Mouse (Mus musculus) limb, embryonic 11.5 days (tissue): ENCODE measurements around the gene Emp1. TPM values are rescaled to one million over a fixed set of nuclear protein-coding genes. Genes with fewer than 3 reads are reported as not detected.

Source experiments
- ATAC-seq: fragments of 200-750 bp; cut with Nextera tagmentation; 2 replicates; pipeline ENCODE4 v1.8.0; 2017; ENCODE audit warnings: low read depth; ENCODE audit not compliant: insufficient number of reproducible peaks, low FRiP score, low TSS enrichment
- DNase-seq: peaks from one replicate; pipeline ENCODE4 v3.0.0-alpha.2; 2015; ENCODE audit warnings: low spot score
- H3K27ac ChIP-seq: fragments of 300-500 bp; sonication (generic); replicated peaks from 2 replicates; pipeline ENCODE4 v1.5.1; 2014; ENCODE audit warnings: low read depth, mild to moderate bottlenecking, low read length
- H3K27me3 ChIP-seq: fragments of 300-500 bp; sonication (generic); 2 replicates; pipeline ENCODE4 v1.6.1; 2014; ENCODE audit warnings: mild to moderate bottlenecking, low read length, mixed read lengths; ENCODE audit not compliant: control insufficient read depth, insufficient read depth
- H3K36me3 ChIP-seq: fragments of 300-500 bp; sonication (generic); 2 replicates; pipeline ENCODE4 v1.6.1; 2014; ENCODE audit warnings: mild to moderate bottlenecking, low read length, moderate library complexity, mixed read lengths; ENCODE audit not compliant: control insufficient read depth, insufficient read depth
- H3K4me1 ChIP-seq: fragments of 300-500 bp; sonication (generic); 2 replicates; pipeline ENCODE4 v1.6.1; 2014; ENCODE audit warnings: low read length, mixed read lengths; ENCODE audit not compliant: control insufficient read depth, insufficient read depth
- H3K4me2 ChIP-seq: fragments of 300-500 bp; sonication (generic); 2 replicates; pipeline ENCODE4 v1.6.1; 2014; ENCODE audit warnings: low read depth, mild to moderate bottlenecking, moderate library complexity; ENCODE audit not compliant: severe bottlenecking
- H3K4me3 ChIP-seq: fragments of 300-500 bp; sonication (generic); 2 replicates; pipeline ENCODE4 v1.5.1; 2014; ENCODE audit warnings: low read depth, low read length
- H3K9ac ChIP-seq: fragments of 300-500 bp; sonication (generic); 2 replicates; pipeline ENCODE4 v1.6.1; 2014; ENCODE audit warnings: mild to moderate bottlenecking, low read length
- H3K9me3 ChIP-seq: fragments of 300-500 bp; sonication (generic); 2 replicates; pipeline ENCODE4 v1.6.1; 2016; ENCODE audit warnings: low read length; ENCODE audit not compliant: control insufficient read depth
- WGBS: fragments of 180-500 bp; shearing (Covaris S2); extraction: QIAGEN DNeasy Blood & Tissue Kit; methylation state at CpG from one replicate; pipeline ENCODE4 v1.1.7; 2014; 5-methylcytosine and 5-hydroxymethylcytosine counted together
- polyA plus RNA-seq: library from polyadenylated mRNA; unstranded; fragments of >200 nt; fragmentation: Nextera tagmentation; extraction: Ambion mirVana; gene quantifications from 2 replicates; pipeline ENCODE4 v1.2.1, GENCODE M21; 2014

The Emp1 gene
- polyA plus RNA-seq, 1 experiment from 2014 or later: 6.8 TPM

GRCm38 (mm10) chr6:135368230-135368629 lies 5.9 kb downstream of the Emp1 start:
- Histone ChIP-seq H3K4me2 (no peak overlapping the region), H3K36me3 (no peaks in the 10 kb centered on the region), H3K4me1 (peaks cover 6% of the 10 kb centered on the region; the same call in 1 of the 2 replicates), H3K9me3 (no peaks in the 10 kb centered on the region), H3K9ac (no peak overlapping the region), H3K27me3 (no peaks in the 10 kb centered on the region), H3K4me3 (no peak overlapping the region), H3K27ac (no peak overlapping the region)
- DNase-seq (no peak), ATAC-seq (no peak)
- WGBS: 60% methylated on average over 6 of the region's 6 CpGs

DNA sequence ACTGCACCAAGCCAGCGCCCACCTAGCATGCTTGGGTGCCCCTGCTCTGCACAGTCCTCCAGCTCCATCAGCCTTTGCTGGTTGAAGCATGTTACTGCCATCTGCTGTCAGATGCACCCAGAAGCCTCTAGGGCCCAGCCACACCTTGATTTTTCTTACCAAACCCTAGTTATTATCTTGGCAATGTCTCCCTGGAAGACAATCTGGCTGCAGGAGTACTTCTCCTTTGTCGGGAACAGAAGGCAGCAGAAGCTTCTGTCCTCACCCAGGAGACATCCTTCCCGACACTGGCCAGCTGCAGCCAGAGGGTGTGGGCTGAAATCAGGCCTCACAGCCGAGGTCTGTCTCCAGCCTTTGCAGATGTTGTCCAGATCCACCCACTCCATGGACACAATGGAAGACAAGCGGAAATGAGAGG lies 7.2 kb downstream of the Emp1 start:
- Histone ChIP-seq H3K4me3 (no peak overlapping the region), H3K36me3 (no peaks in the 10 kb centered on the region), H3K9me3 (no peaks in the 10 kb centered on the region), H3K4me2 (no peak overlapping the region), H3K27me3 (no peaks in the 10 kb centered on the region), H3K27ac (no peak overlapping the region; the same call in 1 of the 2 replicates), H3K4me1 (peaks cover 1% of the 10 kb centered on the region; the same call in 1 of the 2 replicates), H3K9ac (no peak overlapping the region)
- 55% methylated on average over 5 of the region's 5 CpGs for whole genome bisulfite sequencing
- DNase-seq (no peak), ATAC-seq (peak; percentile 37; the same call in 1 of the 2 replicates)

DNA sequence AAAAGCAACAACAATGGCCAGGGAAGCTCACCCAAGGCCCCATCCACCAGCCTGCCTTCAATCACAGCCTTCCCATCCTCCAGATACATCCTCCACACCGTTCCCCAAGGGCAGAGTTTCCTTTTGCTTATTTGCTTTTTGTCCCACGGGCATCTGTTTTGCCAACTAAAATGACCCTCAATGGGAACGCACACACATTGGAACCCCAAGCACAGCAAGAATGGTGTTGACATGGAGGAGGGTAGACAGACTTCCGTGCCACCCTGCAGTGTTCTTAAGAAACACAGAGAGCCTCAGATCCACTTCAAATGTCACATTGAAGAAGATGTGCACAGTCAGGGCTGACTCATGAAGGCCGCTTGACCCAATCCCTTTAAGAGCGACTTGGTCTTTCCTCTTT lies 8.6 kb downstream of the Emp1 start:
- no peak for ATAC-seq
- DNase-seq: no peak
- peaks cover 2% of the 10 kb centered on the region; the same call in 1 of the 2 replicates for H3K4me1 ChIP-seq
- no peak overlapping the region for H3K9ac ChIP-seq
- H3K27ac ChIP-seq: no peak overlapping the region
- WGBS: 86% methylated on average over 6 of the region's 6 CpGs
- H3K27me3 ChIP-seq: no peaks in the 10 kb centered on the region
- no peaks in the 10 kb centered on the region for H3K9me3 ChIP-seq
- H3K4me3 ChIP-seq: no peak overlapping the region
- no peaks in the 10 kb centered on the region for H3K36me3 ChIP-seq
- no peak overlapping the region for H3K4me2 ChIP-seq

DNA sequence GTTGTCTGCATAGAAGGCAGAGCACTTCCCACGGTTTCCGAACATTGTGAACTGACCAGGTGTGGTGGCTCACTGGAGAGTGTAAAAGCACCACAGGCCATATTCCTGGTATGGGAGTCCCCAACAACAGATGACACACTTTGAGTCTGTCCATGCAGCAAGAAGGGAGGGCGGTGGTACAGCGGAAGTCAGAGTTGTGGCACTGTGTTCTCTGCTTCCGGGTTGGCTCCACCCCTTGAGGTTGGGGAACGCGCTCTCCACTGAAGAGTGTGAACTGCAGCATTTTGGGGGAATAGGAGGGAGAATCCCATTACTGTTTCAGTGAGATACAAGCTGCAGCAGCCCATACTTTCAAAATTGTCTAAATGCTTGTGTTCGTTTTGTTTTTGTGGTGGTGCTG lies 11.0 kb downstream of the Emp1 start:
- no peaks in the 10 kb centered on the region for H3K27me3 ChIP-seq
- no peaks in the 10 kb centered on the region for H3K36me3 ChIP-seq
- no peak overlapping the region for H3K4me2 ChIP-seq
- H3K27ac ChIP-seq: no peak overlapping the region
- no peak overlapping the region for H3K4me3 ChIP-seq
- ATAC-seq (no peak), DNase-seq (no peak)
- WGBS: 88% methylated on average over 8 of the region's 8 CpGs
- H3K4me1 ChIP-seq: peaks cover 2% of the 10 kb centered on the region; the same call in 1 of the 2 replicates
- no peak overlapping the region for H3K9ac ChIP-seq
- H3K9me3 ChIP-seq: no peaks in the 10 kb centered on the region

GRCm38 (mm10) chr6:135375818-135376217 lies 13.5 kb downstream of the Emp1 start:
- Histone ChIP-seq H3K36me3 (no peaks in the 10 kb centered on the region), H3K27me3 (no peaks in the 10 kb centered on the region), H3K27ac (no peak overlapping the region), H3K4me1 (peaks cover 2% of the 10 kb centered on the region; the same call in 1 of the 2 replicates), H3K9ac (no peak overlapping the region), H3K9me3 (no peaks in the 10 kb centered on the region), H3K4me3 (no peak overlapping the region), H3K4me2 (no peak overlapping the region)
- ATAC-seq: no peak; the same call in 1 of the 2 replicates
- no peak for DNase-seq
- WGBS: 49% methylated on average over 5 of the region's 5 CpGs

DNA sequence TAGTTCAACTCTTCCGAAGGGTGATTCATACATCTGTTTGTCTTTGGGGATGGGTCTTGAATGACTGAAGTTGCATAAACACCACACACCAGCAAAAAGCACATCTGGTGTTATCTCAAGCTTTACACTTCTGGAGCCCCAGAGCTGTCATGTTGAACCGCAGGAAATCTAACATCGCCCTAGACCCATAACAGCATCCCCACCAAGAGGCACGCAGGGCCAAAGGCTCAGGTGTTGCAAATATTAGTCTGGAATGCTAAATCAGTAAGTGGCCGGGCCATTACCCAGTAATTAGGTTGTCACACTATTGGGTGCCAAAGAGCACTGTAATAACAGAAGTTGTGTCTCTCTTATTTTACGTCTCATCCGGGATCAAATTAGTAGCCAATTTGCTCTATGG lies 13.9 kb downstream of the Emp1 start:
- Histone ChIP-seq H3K27me3 (no peaks in the 10 kb centered on the region), H3K27ac (no peak overlapping the region)

GRCm38 (mm10) chr6:135377583-135378319 lies 15.4 kb downstream of the Emp1 start:
- Histone ChIP-seq H3K36me3 (no peaks in the 10 kb centered on the region), H3K27me3 (no peaks in the 10 kb centered on the region), H3K4me3 (no peak overlapping the region), H3K27ac (no peak overlapping the region), H3K9me3 (no peaks in the 10 kb centered on the region), H3K9ac (no peak overlapping the region), H3K4me1 (peaks cover 2% of the 10 kb centered on the region; the same call in 1 of the 2 replicates), H3K4me2 (peak overlapping the region; percentile 30; the same call in 1 of the 2 replicates)
- ATAC-seq: no peak
- WGBS: 22% methylated on average over 16 of the region's 16 CpGs
- DNase-seq: peak; percentile 75

More for the DNA sequence above, 13.9 kb downstream of the Emp1 start:
- DNase-seq (no peak), ATAC-seq (no peak)
- Histone ChIP-seq H3K36me3 (no peaks in the 10 kb centered on the region), H3K9ac (no peak overlapping the region), H3K4me2 (no peak overlapping the region), H3K4me1 (peaks cover 2% of the 10 kb centered on the region; the same call in 1 of the 2 replicates), H3K4me3 (no peak overlapping the region), H3K9me3 (no peaks in the 10 kb centered on the region)
- 66% methylated on average over 7 of the region's 7 CpGs for whole genome bisulfite sequencing

DNA sequence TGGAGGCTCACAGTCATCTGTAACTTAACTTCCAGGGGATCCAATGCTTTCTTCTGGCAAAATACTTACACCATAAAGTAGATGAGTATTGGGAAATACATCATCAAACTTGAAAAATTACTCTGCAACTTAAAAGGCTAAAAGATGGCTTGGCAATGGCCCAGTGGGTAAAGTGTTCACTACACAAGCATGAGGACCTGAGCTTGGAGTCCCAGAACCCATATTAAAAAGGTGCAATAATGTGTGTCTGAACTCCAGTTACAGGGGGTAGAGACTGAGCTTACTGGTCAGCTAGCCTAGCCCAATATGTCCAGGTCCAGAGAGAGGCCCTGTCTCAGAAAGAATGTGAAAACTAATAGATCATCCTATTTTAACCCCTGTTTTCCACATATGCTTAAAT lies 21.6 kb downstream of the Emp1 start:
- Histone ChIP-seq H3K9me3 (no peaks in the 10 kb centered on the region), H3K36me3 (no peaks in the 10 kb centered on the region), H3K4me1 (no peaks in the 10 kb centered on the region), H3K27me3 (no peaks in the 10 kb centered on the region), H3K4me3 (no peak overlapping the region), H3K9ac (no peak overlapping the region), H3K4me2 (no peak overlapping the region), H3K27ac (no peak overlapping the region)
- ATAC-seq: no peak
- no peak for DNase-seq
